Mouse (Mus musculus) G1E (cell line): ENCODE results near the gene Zc3h7b. TPM values are rescaled to one million over a fixed set of nuclear protein-coding genes. Genes with fewer than 3 reads are reported as not detected.

ENCODE experiments used
- ATAC-seq: 2 replicates; pipeline ENCODE4 v1.8.0; 2016; ENCODE audit warnings: mild to moderate bottlenecking; ENCODE audit not compliant: insufficient number of reproducible peaks, poor library complexity, low FRiP score, severe bottlenecking; ENCODE audit errors: extremely low read depth
- DNase-seq: peaks from one replicate; pipeline ENCODE4 v3.0.0; 2012; ENCODE audit warnings: low spot score
- H3K27me3 ChIP-seq: 2 replicates; pipeline ENCODE4 v1.6.1; 2012; ENCODE audit warnings: mild to moderate bottlenecking, low read length, inconsistent platforms; ENCODE audit not compliant: insufficient read depth
- H3K36me3 ChIP-seq: replicated peaks from 2 replicates; pipeline ENCODE3; 2012; ENCODE audit warnings: mild to moderate bottlenecking, inconsistent platforms
- H3K4me1 ChIP-seq: 2 replicates; pipeline ENCODE4 v1.6.1; 2012; ENCODE audit warnings: low read depth, low read length, inconsistent platforms, mixed read lengths; ENCODE audit not compliant: insufficient read depth
- H3K4me3 ChIP-seq: 2 replicates; pipeline ENCODE4 v1.5.1; 2012; ENCODE audit warnings: low read depth, mild to moderate bottlenecking, inconsistent platforms, low read length, moderate library complexity, mixed read lengths
- H3K9me3 ChIP-seq: replicated peaks from 2 replicates; pipeline ENCODE4 v1.6.1; 2012; ENCODE audit warnings: inconsistent platforms
- CTCF ChIP-seq: IDR thresholded peaks from 2 replicates; pipeline ENCODE4 v1.5.1; 2012; ENCODE audit warnings: low read depth, low read length, inconsistent platforms, mixed read lengths
- GATA1 ChIP-seq: IDR thresholded peaks from 2 replicates; pipeline ENCODE4 v1.6.1; 2012; ENCODE audit warnings: borderline replicate concordance, low read length, inconsistent platforms, mixed read lengths
- GATA2 ChIP-seq: IDR thresholded peaks from 2 replicates; pipeline ENCODE4 v1.6.1; 2012; ENCODE audit warnings: low read depth, low read length, inconsistent platforms, borderline replicate concordance
- POLR2AphosphoS5 ChIP-seq: IDR thresholded peaks from 2 replicates; pipeline ENCODE4 v1.6.1; 2012; ENCODE audit warnings: low read depth, low read length, inconsistent platforms; ENCODE audit not compliant: insufficient replicate concordance
- TAL1 ChIP-seq: conservative IDR thresholded peaks from 2 replicates; pipeline ENCODE4 v1.6.1; 2012; ENCODE audit warnings: low read depth, low read length, inconsistent platforms, mixed read lengths
- polyA plus RNA-seq: library from polyadenylated mRNA; stranded (reverse); fragments of >175 nt; gene quantifications from 2 replicates; pipeline ENCODE4 v1.2.3, GENCODE M21; 2012
- total RNA-seq, 2 experiments: library from RNA; stranded (forward) in 1 of 2; stranded (reverse) in 1 of 2; fragments of 200-1000 nt in 1 of 2; fragments of >200 nt in 1 of 2; fragmentation: Nextera tagmentation in 1 of 2; gene quantifications; 2 replicates each; pipeline ENCODE4 v1.2.3; 2014 to 2017

The Zc3h7b gene
- total and polyA plus RNA-seq, 3 experiments, result 14.3 to 66.6 (median 37.5) TPM

DNA sequence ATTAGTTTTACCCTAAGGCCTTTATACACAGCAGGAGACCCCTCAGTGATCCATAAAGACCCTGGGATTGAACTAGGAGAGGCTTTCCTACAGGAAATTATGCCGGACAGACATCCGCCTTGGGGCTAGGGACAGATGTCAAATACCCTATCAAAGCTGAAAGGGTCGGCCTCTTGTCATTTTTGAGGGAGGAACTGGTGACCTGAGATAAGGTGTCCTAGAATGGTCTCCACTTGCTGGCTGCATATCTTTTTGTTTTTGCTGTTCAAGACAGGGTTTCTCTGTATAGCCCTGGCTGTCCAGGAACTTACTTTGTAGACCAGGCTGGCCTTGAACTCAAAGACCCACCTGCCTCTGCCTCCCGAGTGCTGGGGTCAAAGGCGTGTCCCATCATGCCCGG is 19.7 kb downstream of the Zc3h7b start:
- Histone ChIP-seq H3K4me1 (peaks cover 17% of the 10 kb centered on the region), H3K36me3 (peaks cover 74% of the 10 kb centered on the region), H3K4me3 (no peak overlapping the region), H3K27me3 (no peaks in the 10 kb centered on the region), H3K9me3 (no peaks in the 10 kb centered on the region)
- TF ChIP-seq GATA1, result no peak
- TF ChIP-seq POLR2AphosphoS5, result no peak
- no peak for TF ChIP-seq CTCF
- TF ChIP-seq GATA2, result no peak
- no peak for TF ChIP-seq TAL1
- DNase-seq (no peak), ATAC-seq (no peak)

DNA sequence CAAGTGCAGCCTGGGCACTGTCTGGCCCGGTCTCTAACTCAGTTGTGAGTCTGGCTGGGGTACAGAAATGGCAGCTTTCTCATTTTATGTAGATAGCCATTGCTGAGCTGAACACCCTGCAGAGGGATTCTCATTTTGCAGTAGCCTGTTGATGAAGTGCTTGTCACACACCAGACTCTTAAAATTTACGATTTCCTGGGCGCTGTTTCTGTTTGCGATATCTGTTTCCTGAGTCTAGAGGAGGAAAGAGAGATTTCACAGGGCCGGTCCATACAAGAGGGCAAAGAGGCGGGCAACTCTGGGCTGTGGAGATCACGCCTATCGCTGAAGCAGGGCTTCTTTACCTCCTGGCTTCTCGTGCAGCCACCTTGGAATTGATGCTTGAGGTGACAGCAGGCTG is 20.8 kb downstream of the Zc3h7b start:
- peaks cover 17% of the 10 kb centered on the region for H3K4me1 ChIP-seq
- ATAC-seq, result no peak
- no peak for DNase-seq
- TF ChIP-seq CTCF, result no peak
- no peak for TF ChIP-seq GATA2
- no peak for TF ChIP-seq POLR2AphosphoS5
- TF ChIP-seq TAL1, result no peak
- TF ChIP-seq GATA1, result no peak
- no peak overlapping the region for H3K4me3 ChIP-seq
- H3K36me3 ChIP-seq, result peaks cover 72% of the 10 kb centered on the region
- H3K27me3 ChIP-seq, result no peaks in the 10 kb centered on the region
- no peaks in the 10 kb centered on the region for H3K9me3 ChIP-seq

DNA sequence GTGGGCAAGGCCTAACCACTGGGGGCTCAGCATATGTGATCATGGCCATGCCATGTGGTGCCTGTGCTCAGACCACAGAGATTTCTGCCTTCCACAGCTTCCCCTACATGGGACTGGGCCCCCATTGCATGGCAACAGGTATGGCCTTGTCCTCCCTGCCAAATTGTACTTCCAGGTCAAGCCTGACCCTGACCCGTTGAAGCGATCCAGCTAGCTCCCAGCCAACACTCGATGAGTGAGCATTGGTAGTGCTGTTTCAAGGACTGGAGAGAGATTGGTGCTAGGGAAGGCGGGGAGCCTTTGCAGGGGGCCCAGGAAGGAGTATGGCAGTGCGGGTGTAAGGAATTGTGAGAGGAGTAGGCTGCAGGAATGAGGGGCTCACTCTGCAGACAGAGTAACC is 21.6 kb downstream of the Zc3h7b start:
- ATAC-seq (no peak), DNase-seq (no peak)
- no peaks in the 10 kb centered on the region for H3K9me3 ChIP-seq
- no peaks in the 10 kb centered on the region for H3K27me3 ChIP-seq
- H3K4me1 ChIP-seq, result peaks cover 17% of the 10 kb centered on the region
- peaks cover 73% of the 10 kb centered on the region for H3K36me3 ChIP-seq
- no peak for TF ChIP-seq GATA2
- TF ChIP-seq TAL1, result no peak
- no peak for TF ChIP-seq GATA1
- TF ChIP-seq POLR2AphosphoS5, result no peak
- TF ChIP-seq CTCF, result no peak
- no peak overlapping the region for H3K4me3 ChIP-seq

DNA sequence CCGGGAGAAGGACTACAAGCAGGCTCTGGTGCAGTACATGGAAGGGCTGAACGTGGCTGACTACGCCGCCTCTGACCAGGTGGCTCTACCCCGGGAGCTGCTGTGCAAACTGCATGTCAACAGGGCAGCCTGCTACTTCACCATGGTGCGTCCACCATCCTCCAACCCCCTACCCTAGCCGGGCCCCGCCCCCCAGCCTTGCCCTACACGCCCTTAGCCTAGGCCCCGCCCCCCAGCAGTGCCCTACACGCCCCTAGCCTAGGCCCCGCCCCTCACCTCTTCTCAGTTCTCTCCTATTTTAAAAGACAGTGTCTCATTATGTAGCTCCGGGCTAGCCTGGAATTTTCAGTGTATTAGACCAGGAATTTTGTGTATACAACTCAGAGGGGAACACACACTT is 24.2 kb downstream of the Zc3h7b start:
- peaks cover 16% of the 10 kb centered on the region for H3K4me1 ChIP-seq
- TF ChIP-seq POLR2AphosphoS5, result no peak
- no peak for TF ChIP-seq GATA1
- TF ChIP-seq GATA2, result no peak
- no peak for TF ChIP-seq CTCF
- no peak for TF ChIP-seq TAL1

DNA sequence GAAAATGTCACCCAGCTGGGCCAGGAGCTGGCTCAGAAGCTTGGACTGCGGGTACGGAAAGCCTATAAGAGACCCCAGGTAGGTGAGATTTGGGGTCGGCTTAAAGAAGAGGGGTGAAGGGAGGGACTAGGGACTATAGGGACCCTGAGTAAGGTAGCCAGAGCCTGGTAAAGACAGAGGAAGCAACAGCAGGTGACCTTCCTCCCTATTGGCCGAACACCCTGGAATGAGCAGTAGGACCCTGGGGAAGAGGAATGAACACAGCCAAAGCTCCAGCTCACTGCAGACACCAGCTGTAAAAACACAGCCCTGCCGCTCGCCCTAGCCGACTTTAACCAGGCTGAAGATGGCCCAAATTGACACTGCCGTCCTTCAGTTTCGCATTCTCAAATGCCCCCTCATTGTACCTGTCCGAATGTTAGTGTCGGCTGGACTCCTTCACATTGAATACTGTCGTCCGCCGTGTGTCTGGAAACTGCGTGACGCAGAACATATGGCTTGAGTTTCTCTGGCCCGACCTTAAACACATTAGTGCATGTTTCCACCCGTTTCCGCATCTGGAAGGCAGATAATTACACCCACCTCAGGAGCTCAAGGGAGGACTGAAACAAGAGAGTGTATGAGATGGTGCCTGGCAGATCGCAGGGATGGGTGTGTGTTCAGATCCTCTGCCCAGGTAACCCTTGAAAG is 27.7 kb downstream of the Zc3h7b start:
- Histone ChIP-seq H3K4me1 (peaks cover 8% of the 10 kb centered on the region; the same call in 1 of the 2 replicates), H3K4me3 (no peak overlapping the region), H3K9me3 (no peaks in the 10 kb centered on the region), H3K36me3 (peaks cover 93% of the 10 kb centered on the region), H3K27me3 (no peaks in the 10 kb centered on the region)
- DNase-seq, result no peak
- TF ChIP-seq TAL1 (no peak), CTCF (no peak), POLR2AphosphoS5 (no peak), GATA2 (no peak), GATA1 (no peak)
- no peak for ATAC-seq

More for the DNA sequence above, 24.2 kb downstream of the Zc3h7b start:
- no peaks in the 10 kb centered on the region for H3K27me3 ChIP-seq
- H3K9me3 ChIP-seq, result no peaks in the 10 kb centered on the region
- no peak overlapping the region for H3K4me3 ChIP-seq
- ATAC-seq, result no peak
- peaks cover 83% of the 10 kb centered on the region for H3K36me3 ChIP-seq
- no peak for DNase-seq

DNA sequence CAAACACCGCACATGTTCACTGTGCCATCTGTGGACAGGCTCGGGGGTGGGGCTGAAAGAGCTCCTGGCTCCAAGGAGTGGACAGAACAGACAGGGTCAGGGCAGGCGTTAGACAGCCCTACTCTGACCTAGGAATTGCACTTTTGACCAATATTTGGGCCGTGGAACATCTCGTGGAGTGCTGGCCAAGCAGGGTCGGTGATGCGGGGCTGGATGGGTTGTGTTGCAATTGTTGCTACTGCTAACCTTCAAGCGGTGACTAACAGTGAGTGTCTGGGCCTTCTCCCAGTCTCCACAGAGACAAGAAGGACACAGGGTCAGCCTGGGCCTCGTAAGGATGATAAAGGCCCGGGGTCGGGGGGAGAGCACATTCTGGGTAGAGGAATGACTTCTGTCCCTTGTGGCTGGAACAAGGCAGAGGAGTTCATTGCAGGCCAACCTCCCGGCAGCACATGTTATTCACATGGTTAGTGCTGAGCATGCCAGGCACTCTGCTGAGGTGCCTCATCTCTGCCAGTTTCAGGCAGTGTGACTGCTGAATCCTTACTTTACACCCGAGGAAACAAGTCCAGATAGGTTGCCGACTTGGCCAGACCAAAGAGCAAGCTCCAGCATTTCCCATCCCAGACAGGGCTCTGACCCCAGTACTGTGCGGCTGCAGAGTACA is 29.8 kb downstream of the Zc3h7b start:
- Histone ChIP-seq H3K4me3 (no peak overlapping the region), H3K27me3 (no peaks in the 10 kb centered on the region), H3K9me3 (no peaks in the 10 kb centered on the region), H3K4me1 (no peaks in the 10 kb centered on the region), H3K36me3 (peaks cover 95% of the 10 kb centered on the region)
- TF ChIP-seq TAL1 (no peak), GATA1 (no peak), CTCF (no peak), POLR2AphosphoS5 (no peak), GATA2 (no peak)
- DNase-seq (no peak), ATAC-seq (no peak)
